Comparison of ENCODE assay signal across 23 mouse cellular contexts in the genomic region with DNA sequence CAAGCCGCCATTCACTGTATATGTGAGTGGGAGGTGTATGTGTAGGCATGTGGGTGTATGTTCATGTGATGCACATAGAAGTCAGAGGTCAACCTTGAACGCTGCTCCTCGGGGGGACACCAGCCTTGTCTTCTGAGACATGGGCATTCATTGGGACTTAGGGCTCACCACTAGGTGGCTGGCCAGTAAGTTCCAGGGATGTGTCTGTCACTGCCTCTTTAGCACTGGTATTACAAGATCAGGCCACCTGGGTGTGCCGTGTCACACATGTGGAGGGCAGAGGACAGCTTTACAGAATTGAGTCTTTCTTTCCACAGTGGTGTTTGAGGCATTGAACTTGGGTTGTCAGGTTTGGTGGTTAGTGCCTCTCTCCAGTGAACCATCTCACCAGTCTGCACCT. TPM values are rescaled to one million over a fixed set of nuclear protein-coding genes. Genes with fewer than 3 reads are reported as not detected.
A peak's percentile ranks its signal among the peaks of the same experiment; 100 is the strongest.
DNase-seq lines count a peak whose midpoint lies in the region; ATAC-seq and TF ChIP-seq lines count a peak whose summit lies in the region.
"Had no signal": no experiment of that assay in that cellular context is flagged by ENCODE, and none has a peak within 500 bp of the region (broad histone marks: within the 10 kb centered on the region; RNA-seq: fewer than 3 reads in every experiment).

No protein-coding gene starts in this region.

- ATAC-seq in midbrain, postnatal 0 days (ENCODE audit: low FRiP score) = no peak
- ATAC-seq in midbrain, embryonic 15.5 days (replicated peaks) = no peak
- ATAC-seq in erythroid progenitor cell, adult 5-6 weeks (replicated peaks; ENCODE audit: low FRiP score, poor library complexity, severe bottlenecking) = no peak

- peak; percentile 37 for TF ChIP-seq CTCF in layer of hippocampus, adult 2 months (conservative IDR thresholded peaks at IDR 0.05)
- TF ChIP-seq CTCF in midbrain, postnatal 0 days (IDR thresholded peaks at IDR 0.05) = peak; percentile 32; the same call in 1 of the 2 replicates

- peaks cover 5% of the 10 kb centered on the region; the same call in 1 of the 2 replicates for H3K4me1 ChIP-seq in midbrain, postnatal 0 days (ENCODE audit: insufficient read depth, low read length)
- peaks cover 20% of the 10 kb centered on the region for H3K4me1 ChIP-seq in midbrain, embryonic 15.5 days

- no peak overlapping the region for H3K4me2 ChIP-seq in midbrain, postnatal 0 days (ENCODE audit: low read depth, low read length, poor library complexity, severe bottlenecking)
- H3K4me2 ChIP-seq in midbrain, embryonic 15.5 days = no peak overlapping the region

- H3K27ac ChIP-seq in layer of hippocampus, adult 2 months = no peak overlapping the region
- H3K27ac ChIP-seq in midbrain, postnatal 0 days (ENCODE audit: low read depth, low read length) = no peak overlapping the region
- no peak overlapping the region for H3K27ac ChIP-seq in midbrain, embryonic 15.5 days
- H3K27ac ChIP-seq: embryonic facial prominence, embryonic 10.5 days; macrophage had no signal

- no peak overlapping the region for H3K9ac ChIP-seq in midbrain, postnatal 0 days (replicated peaks; ENCODE audit: low read length, poor library complexity, severe bottlenecking)
- H3K9ac ChIP-seq in midbrain, embryonic 15.5 days = no peak overlapping the region
- H3K9ac ChIP-seq: forebrain, embryonic 12.5 days; heart, embryonic 15.5 days; limb, embryonic 13.5 days; midbrain, embryonic 12.5 days; neural tube, embryonic 13.5 days had no signal

- H3K9me3 ChIP-seq in midbrain, postnatal 0 days (ENCODE audit: low read length) = no peaks in the 10 kb centered on the region
- no peaks in the 10 kb centered on the region for H3K9me3 ChIP-seq in midbrain, embryonic 15.5 days
- H3K9me3 ChIP-seq: forebrain, embryonic 12.5 days; heart, embryonic 15.5 days; limb, embryonic 13.5 days; neural tube, embryonic 13.5 days had no signal

- H3K36me3 ChIP-seq in midbrain, postnatal 0 days (ENCODE audit: insufficient read depth, low read length) = no peaks in the 10 kb centered on the region
- H3K36me3 ChIP-seq in midbrain, embryonic 15.5 days (replicated peaks) = no peaks in the 10 kb centered on the region
- H3K36me3 ChIP-seq: embryonic facial prominence, embryonic 10.5 days; forebrain, embryonic 12.5 days; heart, embryonic 15.5 days; limb, embryonic 13.5 days; midbrain, embryonic 12.5 days; neural tube, embryonic 13.5 days had no signal

- no peak for DNase-seq in layer of hippocampus, adult 2 months (ENCODE audit: low spot score in 2 of 2)
- no peak for DNase-seq in layer of hippocampus, adult 8-10 months (ENCODE audit: low spot score in 2 of 2)
- DNase-seq in midbrain, postnatal 0 days (ENCODE audit: low spot score) = no peak
- peak; percentile 32 for DNase-seq in ZHBTc4 (ENCODE audit: low read depth, low spot score)
- DNase-seq in thymus, postnatal 0 days (ENCODE audit: low spot score) = no peak
- DNase-seq: adrenal gland, postnatal 36 days; cerebellum, adult 2 months; heart, adult 11 months; kidney, adult 2 months; kidney, postnatal 25 days; layer of hippocampus, adult 9-11 months; lung, adult 18-20 months; right cerebral cortex, postnatal 25 days; thymus, postnatal 25 days had no signal

- H3K4me3 ChIP-seq in layer of hippocampus, adult 2 months = no peak overlapping the region
- no peak overlapping the region for H3K4me3 ChIP-seq in midbrain, postnatal 0 days (ENCODE audit: low read depth, low read length)
- no peak overlapping the region for H3K4me3 ChIP-seq in midbrain, embryonic 15.5 days
- H3K4me3 ChIP-seq: forebrain, embryonic 12.5 days; heart, embryonic 15.5 days; limb, embryonic 13.5 days; midbrain, embryonic 12.5 days; neural tube, embryonic 13.5 days had no signal

- WGBS in midbrain, postnatal 0 days = 83% methylated on average over 4 of the region's 4 CpGs
- WGBS in midbrain, embryonic 15.5 days = 84% methylated on average over 4 of the region's 4 CpGs

- H3K27me3 ChIP-seq in midbrain, postnatal 0 days (ENCODE audit: insufficient read depth, low read length) = no peaks in the 10 kb centered on the region
- no peaks in the 10 kb centered on the region for H3K27me3 ChIP-seq in midbrain, embryonic 15.5 days (replicated peaks)
- H3K27me3 ChIP-seq: heart, embryonic 15.5 days; limb, embryonic 13.5 days had no signal

RNA-seq across cellular contexts. Expression of a gene that starts 22.4 kb away (rescaled TPM):
- total RNA-seq in layer of hippocampus, adult 2 months (2021) = 100 to 1,000 TPM; 220 to 231 TPM
- total RNA-seq in layer of hippocampus, adult 8-10 months (2022) = 100 to 1,000 TPM; 242 to 284 (median 250) TPM
- total RNA-seq in midbrain, postnatal 0 days (2014; rRNA removed) = 48.1 and 64.3 TPM in 2 replicates
- 21.6 and 25.1 TPM in 2 replicates for polyA plus RNA-seq in midbrain, postnatal 0 days (2015; fragmentation: Nextera tagmentation; extraction: Ambion mirVana)
- polyA plus RNA-seq in midbrain, embryonic 15.5 days (2015; fragmentation: Nextera tagmentation; extraction: Ambion mirVana) = 13.9 and 14.7 TPM in 2 replicates
- polyA plus RNA-seq in thymus, postnatal 0 days (2015; fragmentation: Nextera tagmentation; extraction: Ambion mirVana) = 162 and 178 TPM in 2 replicates
- total RNA-seq in erythroid progenitor cell, adult 5-6 weeks (2015; ENCODE audit: low replicate concordance) = 46.5 and 48.6 TPM in 2 replicates
- 31.8 and 44.7 TPM in 2 replicates for total RNA-seq in erythroid progenitor cell, adult 5-6 weeks (2017; ENCODE audit: low replicate concordance)
